Mouse (Mus musculus): ENCODE results near the gene Kpna6.

DNA sequence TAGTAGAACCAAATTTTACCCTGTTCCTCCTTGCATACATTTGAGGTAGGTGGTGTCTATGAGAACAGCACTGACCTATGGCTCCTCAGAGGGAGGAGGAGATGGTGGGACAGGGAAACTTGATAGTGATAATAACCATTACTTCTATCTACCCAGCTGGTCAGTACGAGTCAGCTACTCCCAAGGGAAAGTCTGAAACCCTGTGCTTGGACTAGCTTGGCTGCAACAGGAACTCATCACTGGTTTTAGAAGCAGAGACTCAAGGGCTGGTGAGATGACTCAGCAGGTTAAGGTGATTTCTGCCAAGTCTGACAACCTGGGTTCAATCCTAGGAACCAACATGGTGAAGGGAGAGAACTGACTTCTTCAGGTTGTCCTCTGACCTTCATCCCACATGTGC, 23.9 kb downstream of the Kpna6 start:
- TF ChIP-seq CTCF (IDR thresholded peaks at IDR 0.05; ENCODE audit: low read depth) (no peak), EP300 (optimal IDR thresholded peaks at IDR 0.05) (no peak)
